Mouse (Mus musculus) activated CD4-positive, CD25-positive, alpha-beta regulatory T cell, adult 4 months (primary cell): ENCODE results near the gene Rfx1. TPM values are rescaled to one million over a fixed set of nuclear protein-coding genes. Genes with fewer than 3 reads are reported as not detected.

ENCODE experiments used
- ATAC-seq: one replicate; pipeline ENCODE4 v1.8.0; 2017
- polyA plus RNA-seq, 2 experiments: library from polyadenylated mRNA; unstranded; fragments of 100-300 nt; shearing (Covaris generic); gene quantifications; one replicate each; pipeline ENCODE4 v1.2.1; 2017

The Rfx1 gene
- polyA plus RNA-seq, 2 experiments from 2014 or later, result 11.9 to 12.6 TPM

- ATAC-seq, result no peak
These were observed 29.4 kb downstream of the Rfx1 start for GRCm38 (mm10) chr8:84096061-84096460.

- no peak for ATAC-seq
These were observed 31.7 kb downstream of the Rfx1 start for GRCm38 (mm10) chr8:84098376-84098775.

- no peak for ATAC-seq
These were observed 35.0 kb downstream of the Rfx1 start for GRCm38 (mm10) chr8:84101476-84102270.

GRCm38 (mm10) chr8:84103601-84104000, 37.0 kb downstream of the Rfx1 start:
- no peak for ATAC-seq

GRCm38 (mm10) chr8:84104221-84104620, 37.6 kb downstream of the Rfx1 start:
- ATAC-seq, result peak; percentile 43

- ATAC-seq, result peak; percentile 91
These were observed 38.3 kb downstream of the Rfx1 start, which contains the start of gene Dcaf15 for GRCm38 (mm10) chr8:84104697-84105609. TSS of gene Dcaf15 (minus strand) at chr8:84104768.

- ATAC-seq, result no peak
These were observed 39.0 kb downstream of the Rfx1 start for GRCm38 (mm10) chr8:84105676-84106075.

- ATAC-seq, result peak; percentile 24
These were observed 39.8 kb downstream of the Rfx1 start for GRCm38 (mm10) chr8:84106216-84107040.

GRCm38 (mm10) chr8:84115646-84116045, 49.0 kb downstream of the Rfx1 start:
- ATAC-seq, result no peak

- no peak for ATAC-seq
These were observed 55.5 kb downstream of the Rfx1 start for GRCm38 (mm10) chr8:84122151-84122550.

- ATAC-seq, result no peak
These were observed 59.0 kb downstream of the Rfx1 start, which contains the start of gene Podnl1 for GRCm38 (mm10) chr8:84125656-84126055. TSS of gene Podnl1 (plus strand) at chr8:84125989.

- ATAC-seq, result peak; percentile 28
These were observed 60.1 kb downstream of the Rfx1 start for GRCm38 (mm10) chr8:84126742-84127141.

GRCm38 (mm10) chr8:84127202-84127901, 60.7 kb downstream of the Rfx1 start:
- ATAC-seq, result peak; percentile 92

- peak; percentile 5 for ATAC-seq
These were observed 61.6 kb downstream of the Rfx1 start for GRCm38 (mm10) chr8:84128277-84128676.

- ATAC-seq, result no peak
These were observed 64.2 kb downstream of the Rfx1 start for GRCm38 (mm10) chr8:84130806-84131205.

GRCm38 (mm10) chr8:84132225-84132624, 65.6 kb downstream of the Rfx1 start:
- no peak for ATAC-seq

- no peak for ATAC-seq
These were observed 71.2 kb downstream of the Rfx1 start for GRCm38 (mm10) chr8:84137848-84138247.

GRCm38 (mm10) chr8:84140838-84141237, 74.2 kb downstream of the Rfx1 start:
- no peak for ATAC-seq

GRCm38 (mm10) chr8:84144636-84145245, 78.1 kb downstream of the Rfx1 start:
- no peak for ATAC-seq
